Mouse (Mus musculus) kidney, postnatal 0 days (tissue): Measurements from ENCODE around the gene Dqx1. TPM values are rescaled to one million over a fixed set of nuclear protein-coding genes. Genes with fewer than 3 reads are reported as not detected.

Experiments used
- ATAC-seq: fragments of 200-750 bp; cut with Nextera tagmentation; replicated peaks from 2 replicates; pipeline ENCODE4 v1.8.0; 2017; ENCODE audit warnings: low read depth, moderate number of reproducible peaks, moderate TSS enrichment, moderate library complexity; ENCODE audit not compliant: low FRiP score
- DNase-seq: peaks from one replicate; pipeline ENCODE4 v3.0.0-alpha.2; 2016; ENCODE audit warnings: low spot score
- H3K27ac ChIP-seq: fragments of 300-500 bp; sonication (generic); 2 replicates; pipeline ENCODE4 v1.5.1; 2014; ENCODE audit warnings: mild to moderate bottlenecking
- H3K27me3 ChIP-seq: fragments of 300-500 bp; sonication (generic); 2 replicates; pipeline ENCODE4 v1.6.1; 2014; ENCODE audit warnings: low read length, mixed read lengths; ENCODE audit not compliant: insufficient read depth
- H3K36me3 ChIP-seq: fragments of 300-500 bp; sonication (generic); 2 replicates; pipeline ENCODE4 v1.6.1; 2014; ENCODE audit warnings: low read length, mixed read lengths; ENCODE audit not compliant: insufficient read depth
- H3K4me1 ChIP-seq: fragments of 300-500 bp; sonication (generic); replicated peaks from 2 replicates; pipeline ENCODE4 v1.6.1; 2014; ENCODE audit warnings: antibody characterized with exemption, low read length, mixed read lengths; ENCODE audit not compliant: insufficient read depth
- H3K4me2 ChIP-seq: fragments of 300-500 bp; sonication (generic); 2 replicates; pipeline ENCODE4 v1.6.1; 2014; ENCODE audit warnings: mild to moderate bottlenecking, low read length, moderate library complexity, mixed read lengths
- H3K4me3 ChIP-seq: fragments of 300-500 bp; sonication (generic); replicated peaks from 2 replicates; pipeline ENCODE4 v1.5.1; 2014; ENCODE audit warnings: low read depth, low read length
- H3K9ac ChIP-seq: fragments of 300-500 bp; sonication (generic); 2 replicates; pipeline ENCODE4 v1.6.1; 2014; ENCODE audit warnings: low read depth, low read length
- H3K9me3 ChIP-seq: fragments of 300-500 bp; sonication (generic); replicated peaks from 2 replicates; pipeline ENCODE4 v1.6.1; 2016; ENCODE audit warnings: low read length, inconsistent platforms, mixed read lengths
- CTCF ChIP-seq: IDR thresholded peaks from 2 replicates; pipeline ENCODE4 v1.5.1; 2016; ENCODE audit warnings: antibody characterized with exemption, low read depth, mild to moderate bottlenecking, moderate library complexity
- WGBS: fragments of 180-500 bp; shearing (Covaris S2); extraction: QIAGEN DNeasy Blood & Tissue Kit; methylation state at CpG from one replicate; pipeline ENCODE4 v1.1.7; 2014; 5-methylcytosine and 5-hydroxymethylcytosine counted together
- polyA plus RNA-seq: library from polyadenylated mRNA; unstranded; fragments of >200 nt; fragmentation: Nextera tagmentation; extraction: Ambion mirVana; gene quantifications from 2 replicates; pipeline ENCODE4 v1.2.1, GENCODE M21; 2015

The Dqx1 gene
- polyA plus RNA-seq, 1 experiment from 2014 or later, result 7.0 TPM

- DNase-seq (no peak), ATAC-seq (no peak)
- Histone ChIP-seq H3K4me3 (peak overlapping the region; percentile 30; the same call in 1 of the 2 replicates), H3K27ac (no peak overlapping the region), H3K4me1 (peaks cover 9% of the 10 kb centered on the region), H3K9ac (no peak overlapping the region), H3K9me3 (no peaks in the 10 kb centered on the region), H3K4me2 (peak overlapping the region; percentile 52), H3K27me3 (peaks cover 84% of the 10 kb centered on the region), H3K36me3 (no peaks in the 10 kb centered on the region)
- no peak for TF ChIP-seq CTCF
- WGBS, result 19% methylated on average over 8 of the region's 8 CpGs
Observed at GRCm38 (mm10) chr6:83068221-83068620, 10.6 kb downstream of the Dqx1 start.

- peak overlapping the region; percentile 30 for H3K4me3 ChIP-seq
- no peak for DNase-seq
- H3K4me2 ChIP-seq, result peak overlapping the region; percentile 52
Observed at GRCm38 (mm10) chr6:83068706-83069487, 11.3 kb downstream of the Dqx1 start.

GRCm38 (mm10) chr6:83069488-83070246 lies 12.0 kb downstream of the Dqx1 start:
- peaks cover 83% of the 10 kb centered on the region for H3K27me3 ChIP-seq
- H3K4me2 ChIP-seq, result peak overlapping the region; percentile 30
- H3K9ac ChIP-seq, result no peak overlapping the region
- 1% methylated on average over 68 of the region's 69 CpGs for WGBS
- peaks cover 9% of the 10 kb centered on the region for H3K4me1 ChIP-seq
- no peak overlapping the region for H3K27ac ChIP-seq
- no peaks in the 10 kb centered on the region for H3K9me3 ChIP-seq
- 0 out of 2 replicates have a peak overlapping the region, but pooled peaks have one; percentile 11 for H3K4me3 ChIP-seq
- no peak for DNase-seq
- no peaks in the 10 kb centered on the region for H3K36me3 ChIP-seq
- TF ChIP-seq CTCF, result no peak
- ATAC-seq, result 0 out of 2 replicates have a peak, but pooled peaks have one; percentile 18

More at GRCm38 (mm10) chr6:83068706-83069487, 11.3 kb downstream of the Dqx1 start:
- H3K4me1 ChIP-seq, result peaks cover 9% of the 10 kb centered on the region
- TF ChIP-seq CTCF, result no peak
- H3K27ac ChIP-seq, result no peak overlapping the region
- 1% methylated on average over 72 of the region's 81 CpGs for WGBS
- H3K36me3 ChIP-seq, result no peaks in the 10 kb centered on the region
- no peaks in the 10 kb centered on the region for H3K9me3 ChIP-seq
- no peak overlapping the region for H3K9ac ChIP-seq
- peaks cover 84% of the 10 kb centered on the region for H3K27me3 ChIP-seq
- peak; percentile 29 for ATAC-seq

- H3K9ac ChIP-seq, result no peak within 1 kb of the TSS
- peaks cover 80% of the 10 kb centered on the region for H3K27me3 ChIP-seq
- H3K4me1 ChIP-seq, result peaks cover 9% of the 10 kb centered on the region
- WGBS, result 0% methylated on average over 10 of the region's 10 CpGs
- H3K36me3 ChIP-seq, result no peaks in the 10 kb centered on the region
- H3K4me3 ChIP-seq, result peak within 1 kb of the TSS; percentile 30; the same call in 1 of the 2 replicates
- H3K4me2 ChIP-seq, result peak within 1 kb of the TSS; percentile 52
- H3K27ac ChIP-seq, result no peak within 1 kb of the TSS
- no peak for DNase-seq
- TF ChIP-seq CTCF, result no peak
- no peak for ATAC-seq
- H3K9me3 ChIP-seq, result no peaks in the 10 kb centered on the region
Observed at GRCm38 (mm10) chr6:83070247-83070310, 12.4 kb downstream of the Dqx1 start, which contains the start of gene Tlx2. TSS of gene Tlx2 (minus strand) at chr6:83070293.

GRCm38 (mm10) chr6:83070311-83071219 lies 12.9 kb downstream of the Dqx1 start:
- peak overlapping the region; percentile 30 for H3K4me2 ChIP-seq
- peaks cover 77% of the 10 kb centered on the region for H3K27me3 ChIP-seq
- no peak overlapping the region for H3K9ac ChIP-seq
- no peaks in the 10 kb centered on the region for H3K36me3 ChIP-seq
- under 1% methylated on average over 43 of the region's 58 CpGs for WGBS
- peak overlapping the region; percentile 11; the same call in 1 of the 2 replicates for H3K4me3 ChIP-seq
- H3K9me3 ChIP-seq, result no peaks in the 10 kb centered on the region
- H3K4me1 ChIP-seq, result peaks cover 9% of the 10 kb centered on the region
- H3K27ac ChIP-seq, result no peak overlapping the region
- ATAC-seq (peak; percentile 11; the same call in 1 of the 2 replicates), DNase-seq (peak; percentile 26)
- no peak for TF ChIP-seq CTCF

- DNase-seq (no peak), ATAC-seq (0 out of 2 replicates have a peak, but pooled peaks have one; percentile 35)
- Histone ChIP-seq H3K27ac (no peak overlapping the region), H3K4me2 (no peak overlapping the region), H3K27me3 (peaks cover 71% of the 10 kb centered on the region), H3K9me3 (no peaks in the 10 kb centered on the region), H3K4me1 (peaks cover 9% of the 10 kb centered on the region), H3K36me3 (no peaks in the 10 kb centered on the region), H3K4me3 (peak overlapping the region; percentile 8; the same call in 1 of the 2 replicates), H3K9ac (no peak overlapping the region)
- TF ChIP-seq CTCF, result no peak
- 3% methylated on average over 23 of the region's 24 CpGs for WGBS
Observed at GRCm38 (mm10) chr6:83071220-83071619, 13.6 kb downstream of the Dqx1 start.
